Mouse (Mus musculus) neural tube, postnatal 0 days (tissue): Measurements from ENCODE around the gene Defa33. TPM values are rescaled to one million over a fixed set of nuclear protein-coding genes. Genes with fewer than 3 reads are reported as not detected.

Experiments
- polyA plus RNA-seq: library from polyadenylated mRNA; unstranded; fragments of >200 nt; fragmentation: Nextera tagmentation; extraction: Ambion mirVana; gene quantifications from 2 replicates; pipeline ENCODE4 v1.2.1, GENCODE M21; 2015

The Defa33 gene
- not detected in 2 replicates for polyA plus RNA-seq

DNA sequence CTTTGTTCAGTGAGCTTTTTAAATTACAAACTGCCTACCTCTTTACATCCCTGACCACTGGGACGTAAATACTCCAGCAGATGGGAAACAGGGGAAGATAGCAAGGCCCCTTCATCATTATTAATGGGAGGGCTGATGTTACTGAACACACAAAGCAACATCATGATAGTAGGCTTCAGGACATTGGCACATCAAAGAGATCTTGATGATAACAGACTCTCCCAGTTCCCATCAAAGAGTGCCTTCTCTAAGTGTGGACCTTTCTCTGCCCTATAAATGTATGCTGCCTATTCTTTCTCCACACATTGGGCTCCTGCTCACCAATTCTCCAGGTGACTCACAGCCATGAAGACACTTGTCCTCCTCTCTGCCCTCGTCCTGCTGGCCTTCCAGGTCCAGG is at the start of gene Defa33:
Gene Defa33 (plus strand): TSS at position 301 of the 400 bp plus-strand sequence.

DNA sequence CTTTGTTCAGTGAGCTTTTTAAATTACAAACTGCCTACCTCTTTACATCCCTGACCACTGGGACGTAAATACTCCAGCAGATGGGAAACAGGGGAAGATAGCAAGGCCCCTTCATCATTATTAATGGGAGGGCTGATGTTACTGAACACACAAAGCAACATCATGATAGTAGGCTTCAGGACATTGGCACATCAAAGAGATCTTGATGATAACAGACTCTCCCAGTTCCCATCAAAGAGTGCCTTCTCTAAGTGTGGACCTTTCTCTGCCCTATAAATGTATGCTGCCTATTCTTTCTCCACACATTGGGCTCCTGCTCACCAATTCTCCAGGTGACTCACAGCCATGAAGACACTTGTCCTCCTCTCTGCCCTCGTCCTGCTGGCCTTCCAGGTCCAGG is 13.4 kb upstream of the Defa33 start, which contains the start of gene Defa2:
Gene Defa2 (plus strand): TSS at position 301 of the 400 bp plus-strand sequence.

DNA sequence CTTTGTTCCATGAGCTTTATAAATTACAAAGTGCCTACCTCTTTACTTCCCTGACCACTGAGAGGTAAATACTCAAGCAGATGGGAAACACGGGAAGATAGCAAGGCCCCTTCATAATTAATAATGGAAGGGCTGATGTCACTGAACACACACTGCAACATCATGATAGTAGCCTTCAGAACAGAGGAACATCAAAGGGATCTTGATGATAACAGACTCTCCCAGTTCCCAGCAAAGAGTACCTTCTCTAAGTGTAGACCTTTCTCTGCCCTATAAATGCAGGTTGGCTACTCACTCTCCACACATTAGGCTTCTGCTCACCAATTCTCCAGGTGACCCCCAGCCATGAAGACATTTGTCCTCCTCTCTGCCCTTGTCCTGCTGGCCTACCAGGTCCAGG is 35.5 kb downstream of the Defa33 start, which contains the start of gene Defa36:
Gene Defa36 (plus strand): TSS at position 301 of the 400 bp plus-strand sequence.

Other genes starting within 250 kb of the Defa33 start
- not detected in 2 replicates for gene Defa22, start 229.5 kb upstream of the Defa33 start, polyA plus RNA-seq
- not detected in 2 replicates for gene Defa31, start 200.2 kb upstream of the Defa33 start, polyA plus RNA-seq
- gene Gm15293, start 190.2 kb upstream of the Defa33 start, polyA plus RNA-seq = not detected in 2 replicates
- gene Gm15292, start 142.1 kb upstream of the Defa33 start, polyA plus RNA-seq = not detected in 2 replicates
- gene Defa27, start 76.3 kb upstream of the Defa33 start, polyA plus RNA-seq = not detected in 2 replicates
- not detected in 2 replicates for gene Defa29, start 64.8 kb upstream of the Defa33 start, polyA plus RNA-seq
- gene Defa2, start 13.3 kb upstream of the Defa33 start, polyA plus RNA-seq = not detected in 2 replicates
- gene Defa36, start 35.6 kb downstream of the Defa33 start, polyA plus RNA-seq = not detected in 2 replicates
- not detected in 2 replicates for gene Gm7849, start 64.7 kb downstream of the Defa33 start, polyA plus RNA-seq
- not detected in 2 replicates for gene Defa20, start 117.4 kb downstream of the Defa33 start, polyA plus RNA-seq
- not detected in 2 replicates for gene Defa32, start 137.2 kb downstream of the Defa33 start, polyA plus RNA-seq
- not detected in 2 replicates for gene Defa37, start 173.6 kb downstream of the Defa33 start, polyA plus RNA-seq
- not detected in 2 replicates for gene Defa28, start 191.2 kb downstream of the Defa33 start, polyA plus RNA-seq
- gene Gm7861, start 202.7 kb downstream of the Defa33 start, polyA plus RNA-seq = not detected in 2 replicates
- gene Defa26, start 226.4 kb downstream of the Defa33 start, polyA plus RNA-seq = not detected in 2 replicates